Mouse (Mus musculus) CH12.LX (cell line): ENCODE measurements around the gene Map7.
A peak's percentile ranks its signal among the peaks of the same experiment; 100 is the strongest.

Source experiments
- BHLHE40 ChIP-seq: IDR thresholded peaks from 2 replicates; pipeline ENCODE4 v1.6.1; 2011; ENCODE audit warnings: mild to moderate bottlenecking, low read depth, low read length, improper control_type of control experiment
- CTCF ChIP-seq, 2 experiments: IDR thresholded peaks in 1 of 2; conservative IDR thresholded peaks in 1 of 2; 2 replicates each; pipeline ENCODE4 v1.5.1; 2011 to 2012; ENCODE audit warnings: low read depth in 2 of 2, low read length in 2 of 2, improper control_type of control experiment in 1 of 2, inconsistent platforms in 1 of 2, mild to moderate bottlenecking in 1 of 2, moderate library complexity in 1 of 2
- EP300 ChIP-seq: IDR thresholded peaks from 2 replicates; pipeline ENCODE4 v1.6.1; 2011; ENCODE audit warnings: low read length, improper control_type of control experiment
- IRF4 ChIP-seq: IDR thresholded peaks from 2 replicates; pipeline ENCODE4 v1.6.1; 2014; ENCODE audit warnings: low read depth, mild to moderate bottlenecking, inconsistent platforms, low read length, improper control_type of control experiment
- JUND ChIP-seq: conservative IDR thresholded peaks from 2 replicates; pipeline ENCODE4 v1.6.1; 2011; ENCODE audit warnings: low read depth, low read length, improper control_type of control experiment
- MAX ChIP-seq: IDR thresholded peaks from 2 replicates; pipeline ENCODE4 v1.6.1; 2011; ENCODE audit warnings: low read length, improper control_type of control experiment
- MAZ ChIP-seq: IDR thresholded peaks from 2 replicates; pipeline ENCODE4 v1.6.1; 2012; ENCODE audit warnings: low read depth, mild to moderate bottlenecking, inconsistent platforms, low read length, improper control_type of control experiment, moderate library complexity
- POLR2A ChIP-seq: IDR thresholded peaks from 2 replicates; pipeline ENCODE4 v1.6.1; 2011; ENCODE audit warnings: low read depth, mild to moderate bottlenecking, improper control_type of control experiment, low read length
- SMC3 ChIP-seq: IDR thresholded peaks from 2 replicates; pipeline ENCODE4 v1.6.1; 2011; ENCODE audit warnings: low read depth, low read length, improper control_type of control experiment
- USF1 ChIP-seq: IDR thresholded peaks from 2 replicates; pipeline ENCODE4 v1.6.1; 2014; ENCODE audit warnings: low read depth, mild to moderate bottlenecking, inconsistent platforms, low read length, improper control_type of control experiment
- ZNF384 ChIP-seq: IDR thresholded peaks from 2 replicates; pipeline ENCODE4 v1.6.1; 2012; ENCODE audit warnings: low read depth, low read length, improper control_type of control experiment, inconsistent platforms

DNA sequence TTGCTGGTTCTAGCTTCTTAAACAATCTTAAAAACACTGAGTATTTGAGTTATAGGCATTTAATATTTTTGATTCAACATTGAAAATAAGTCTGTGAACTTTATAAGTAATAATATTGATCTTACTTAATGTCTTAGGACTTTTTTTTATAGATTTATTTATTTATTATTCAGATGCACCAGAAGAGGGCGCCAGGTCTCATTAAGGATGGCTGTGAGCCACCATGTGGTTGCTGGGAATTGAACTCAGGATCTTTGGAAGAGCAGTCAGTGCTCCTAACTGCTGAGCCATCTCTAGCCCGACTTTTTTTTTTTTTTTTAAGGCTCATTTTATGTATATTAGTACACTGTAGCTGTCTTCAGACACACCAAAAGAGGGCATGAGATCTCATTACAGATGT is 166.5 kb downstream of the Map7 start:
- TF ChIP-seq CTCF (conservative IDR thresholded peaks at IDR 0.05 in 1 of 2, IDR thresholded peaks at IDR 0.05 in 1 of 2; ENCODE audit: low read depth in 2 of 2, low read length in 2 of 2): peak in 1 of 2 experiments; percentile 58; a peak in 2 of 4 replicates
- no peak for TF ChIP-seq USF1
- no peak for TF ChIP-seq MAZ
- no peak for TF ChIP-seq BHLHE40
- peak; percentile 74 for TF ChIP-seq ZNF384
- TF ChIP-seq IRF4: no peak
- TF ChIP-seq EP300: no peak
- no peak for TF ChIP-seq SMC3
- TF ChIP-seq POLR2A: no peak
- no peak for TF ChIP-seq JUND
- no peak for TF ChIP-seq MAX
